Mouse (Mus musculus): ENCODE results near the gene Shank2.

DNA sequence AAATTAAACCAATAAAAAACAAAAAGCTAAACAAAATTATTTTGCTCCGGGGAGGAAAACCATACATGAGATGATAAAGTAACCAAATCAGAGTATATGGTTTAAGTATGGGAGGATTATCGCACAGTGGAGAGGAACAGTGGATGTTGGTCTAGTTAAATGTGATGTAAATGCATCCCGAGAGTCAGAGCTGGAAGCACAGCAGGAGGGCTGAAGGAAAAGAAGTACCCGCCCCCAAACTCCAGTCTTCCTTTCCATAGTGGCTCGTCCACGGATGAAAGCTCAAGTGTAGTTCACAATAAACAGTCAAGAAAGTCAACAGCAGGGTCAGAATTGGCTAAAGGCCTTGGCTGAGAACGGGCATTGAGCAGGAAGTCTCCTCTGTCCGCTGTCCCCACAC lies 388.9 kb downstream of the Shank2 start:
- TF ChIP-seq CTCF (IDR thresholded peaks at IDR 0.05; ENCODE audit: low read depth), result no peak
- no peak for TF ChIP-seq EP300 (IDR thresholded peaks at IDR 0.05; ENCODE audit: low read depth)
